Mouse (Mus musculus): Measurements from ENCODE around the gene Arl1.
"Not testable (repeated sequence)": the region's sequence is repeated elsewhere in the genome, so short reads cannot be mapped to it uniquely, and the experiment has no call there.

Arl1 gene

DNA sequence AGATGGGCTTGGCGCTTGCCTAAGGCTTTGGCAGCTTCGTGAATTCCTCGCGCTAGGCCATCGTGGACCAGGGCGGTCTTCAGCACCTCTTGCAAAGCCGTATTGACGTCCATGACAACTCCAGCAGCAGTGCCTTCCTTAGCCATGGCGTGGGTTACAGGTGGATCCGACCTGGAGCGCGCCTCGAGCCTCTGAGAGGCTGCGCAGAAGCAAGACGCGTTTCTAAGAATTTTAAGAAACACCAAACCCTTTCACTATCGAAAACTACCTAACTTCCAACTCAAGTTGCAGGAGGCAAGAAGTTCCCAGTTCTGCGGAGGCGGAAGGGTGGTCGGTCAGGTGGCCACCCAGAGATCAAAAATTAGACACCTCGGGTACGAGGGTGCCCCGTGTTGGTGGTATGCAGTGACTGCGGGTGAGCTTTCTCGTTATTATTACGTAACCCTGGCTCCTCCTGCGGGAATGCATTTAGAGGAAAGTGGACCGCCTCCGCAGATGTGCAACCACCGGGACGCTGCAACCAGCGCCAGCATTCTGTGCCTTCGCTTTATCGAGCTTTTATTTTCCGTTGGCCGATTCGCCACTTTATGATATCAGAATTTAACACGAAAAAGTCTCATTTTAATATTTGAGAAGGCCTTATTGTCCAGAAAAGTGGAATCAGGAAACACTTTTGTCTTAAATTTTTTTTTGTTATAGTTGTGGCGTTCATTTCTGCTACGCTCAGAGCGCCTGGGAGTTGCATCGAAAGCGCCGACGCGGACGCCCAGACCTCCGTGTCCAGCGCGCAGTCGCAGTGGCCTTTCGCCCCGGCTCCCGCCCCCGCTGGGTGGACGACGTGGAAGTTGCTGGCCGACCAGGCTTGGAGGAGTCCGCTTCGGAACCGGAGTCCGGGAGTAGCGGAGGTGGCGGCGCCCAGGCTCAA lies at the start of gene Arl1:
Gene Arl1 (plus strand): TSS at position 288 of the 925 bp plus-strand sequence.
- peak; percentile 94 to 96 for DNase-seq (ENCODE audit: low spot score in 2 of 2)

DNA sequence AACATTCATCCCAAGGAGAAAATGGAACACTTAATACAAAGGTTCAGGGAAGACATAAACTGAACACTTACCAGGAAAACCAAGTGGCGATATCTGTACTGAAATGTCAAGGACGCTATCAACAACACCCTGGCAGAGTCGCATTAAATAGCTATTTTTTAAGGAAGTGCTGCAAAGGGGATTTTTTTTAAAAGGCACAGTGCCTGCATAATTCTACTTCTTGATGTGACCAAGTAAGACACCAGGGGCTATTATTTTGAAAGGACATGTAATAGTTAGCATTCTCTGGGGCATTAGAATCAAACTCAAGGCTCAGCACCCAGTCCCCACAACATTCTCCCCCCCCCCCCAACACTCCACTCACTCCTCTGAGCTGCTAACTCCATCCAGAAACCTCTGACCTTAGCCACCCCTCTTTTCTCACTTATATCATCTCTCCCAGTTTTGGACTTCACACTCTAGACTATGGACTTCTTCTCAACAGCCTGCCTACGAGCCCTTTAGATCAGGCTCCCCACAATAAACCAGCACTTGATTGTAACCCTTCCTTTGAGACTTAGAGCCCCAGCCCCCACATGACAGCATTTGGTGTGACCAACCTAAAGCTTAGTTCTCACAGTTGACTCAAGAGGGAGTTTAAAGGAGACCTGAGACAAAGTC lies 47.6 kb upstream of the Arl1 start:
- no peak for DNase-seq (ENCODE audit: low spot score in 2 of 2)

GRCm38 (mm10) chr10:88684925-88685324 lies 45.7 kb upstream of the Arl1 start, which contains the start of gene Spic:
Gene Spic (minus strand): TSS chr10:88685015.
- DNase-seq (ENCODE audit: low spot score in 2 of 2) = no peak

DNA sequence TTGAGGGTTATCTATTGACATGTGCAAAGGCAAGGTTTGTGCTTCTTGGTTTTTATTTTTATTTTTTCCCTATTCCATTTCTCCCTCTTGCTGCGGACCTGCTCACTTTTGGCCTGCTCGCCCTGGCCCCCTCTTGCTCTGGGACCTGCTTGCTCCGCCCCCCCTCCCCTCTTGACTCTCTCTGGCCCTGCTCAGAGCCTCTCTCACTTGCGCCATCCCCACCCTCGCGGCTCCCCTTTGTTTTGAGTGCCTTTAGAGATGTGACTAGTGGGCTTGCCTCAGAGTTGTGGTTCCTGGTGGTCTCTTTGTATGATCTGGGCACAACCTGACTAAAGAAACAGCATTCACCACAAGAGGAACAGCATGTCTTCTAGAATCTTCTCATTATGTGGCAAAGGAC lies 29.7 kb upstream of the Arl1 start:
- no peak for DNase-seq (ENCODE audit: low spot score in 2 of 2)

GRCm38 (mm10) chr10:88708671-88709523 lies 21.8 kb upstream of the Arl1 start:
- peak; percentile 32 to 37 for DNase-seq (ENCODE audit: low spot score in 2 of 2)

DNA sequence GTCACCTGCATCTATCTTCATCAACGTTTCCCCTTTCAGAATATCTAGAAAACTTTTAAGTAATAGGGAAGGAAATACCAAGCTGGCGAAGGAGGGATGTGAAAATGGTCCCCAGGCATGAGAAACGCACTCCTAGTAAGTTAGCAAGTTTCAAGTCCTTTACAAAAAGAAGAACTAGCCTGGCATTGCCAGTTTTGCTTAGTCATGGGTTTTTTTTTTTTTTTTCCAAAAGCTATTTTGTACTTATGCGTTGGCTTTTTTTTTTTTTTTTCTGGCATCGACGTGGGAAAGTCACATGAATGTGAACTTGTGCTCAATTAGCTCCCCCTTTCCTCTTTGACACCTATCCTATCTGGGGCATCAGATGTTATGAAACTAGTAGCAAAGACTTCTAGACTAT lies 18.3 kb upstream of the Arl1 start:
- DNase-seq (ENCODE audit: low spot score in 2 of 2) = no peak

DNA sequence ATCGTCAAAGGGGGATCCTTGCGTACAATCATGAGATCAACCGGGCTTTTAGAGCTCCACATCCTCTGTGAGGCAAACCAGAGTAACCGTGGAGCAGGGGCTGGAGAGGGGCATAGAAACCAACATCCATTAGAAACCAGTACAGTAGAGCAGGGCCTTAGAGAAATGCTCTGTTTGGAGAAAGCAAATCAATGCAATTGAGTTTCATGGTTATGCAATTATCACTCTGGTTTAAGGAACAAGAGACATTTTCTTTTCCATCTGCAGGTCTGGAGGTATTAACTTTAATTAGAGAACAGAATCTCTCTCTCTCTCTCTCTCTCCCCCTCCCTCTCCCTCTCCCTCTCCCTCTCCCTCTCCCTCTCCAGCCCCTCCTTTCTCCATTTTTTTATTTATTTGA lies 15.9 kb upstream of the Arl1 start:
- DNase-seq (ENCODE audit: low spot score in 2 of 2) = no peak

GRCm38 (mm10) chr10:88715621-88716020 lies 15.0 kb upstream of the Arl1 start:
- no peak for DNase-seq (ENCODE audit: low spot score in 2 of 2)

DNA sequence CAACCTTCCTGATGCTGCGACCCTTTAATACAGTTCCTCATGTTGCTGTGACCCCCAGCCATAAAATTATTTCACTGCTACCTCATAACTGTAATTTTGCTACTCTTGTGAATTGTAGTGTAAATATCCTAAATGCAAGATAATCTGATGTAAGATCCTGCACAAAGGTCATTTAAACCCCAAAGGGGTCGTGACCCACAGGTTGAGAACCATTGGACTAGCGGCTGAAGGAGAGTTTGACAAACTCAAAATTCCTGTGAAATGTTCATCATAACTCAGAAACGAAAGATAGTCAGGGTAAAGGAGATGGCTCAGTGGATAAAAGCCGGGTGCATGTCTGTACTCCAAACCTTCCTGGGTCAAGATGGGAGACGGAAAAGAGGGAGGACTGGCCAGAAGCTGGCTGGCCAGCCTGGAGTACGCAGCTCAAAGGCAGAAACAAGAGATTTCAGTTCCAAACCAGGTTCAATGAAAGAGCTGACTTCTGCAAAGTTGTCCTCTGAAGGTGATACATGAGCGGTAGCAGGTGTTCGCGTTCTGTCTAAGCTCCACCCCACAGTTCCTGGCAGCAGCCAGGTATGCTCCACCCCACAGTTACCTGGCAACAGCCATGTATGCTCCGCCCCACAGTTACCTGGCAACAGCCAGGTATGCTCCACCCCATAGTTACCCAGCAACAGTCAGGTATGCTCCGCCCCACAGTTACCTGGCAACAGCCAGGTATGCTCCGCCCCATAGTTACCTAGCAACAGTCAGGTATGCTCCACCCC lies 13.5 kb upstream of the Arl1 start:
- no peak for DNase-seq (ENCODE audit: low spot score in 2 of 2)

DNA sequence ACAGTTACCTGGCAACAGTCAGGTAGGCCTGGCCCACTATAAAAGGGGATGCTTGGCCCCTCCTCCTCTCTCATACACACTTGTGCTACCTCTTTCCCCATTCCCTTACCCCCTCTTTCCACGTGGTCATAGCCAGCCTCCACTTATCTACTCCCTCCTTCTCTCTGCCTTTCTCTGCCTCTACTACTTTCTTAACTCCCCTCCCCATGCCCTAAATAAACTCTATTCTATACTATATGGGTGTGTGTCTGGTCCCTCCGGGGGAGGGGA lies 13.0 kb upstream of the Arl1 start:
- no peak for DNase-seq (ENCODE audit: low spot score in 2 of 2)

DNA sequence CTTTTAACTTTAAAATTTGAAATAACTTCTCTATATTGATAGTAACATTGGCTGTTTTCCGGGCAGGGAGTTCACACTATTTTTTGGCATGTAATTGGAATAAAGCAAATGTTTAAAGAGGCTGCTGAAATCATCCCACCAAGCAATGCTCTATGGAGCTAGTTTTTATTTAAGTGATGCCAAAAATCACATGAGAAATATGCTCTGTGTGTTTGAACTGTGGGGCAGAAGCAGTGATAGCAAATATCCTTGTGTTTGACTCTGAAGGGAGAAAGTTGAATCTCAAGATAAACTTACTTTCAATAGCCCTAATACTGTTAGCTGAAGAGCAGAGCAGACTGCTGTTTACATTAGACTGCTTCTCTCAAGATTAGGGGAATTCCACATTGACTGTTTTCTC lies 11.0 kb upstream of the Arl1 start:
- no peak for DNase-seq (ENCODE audit: low spot score in 2 of 2)

DNA sequence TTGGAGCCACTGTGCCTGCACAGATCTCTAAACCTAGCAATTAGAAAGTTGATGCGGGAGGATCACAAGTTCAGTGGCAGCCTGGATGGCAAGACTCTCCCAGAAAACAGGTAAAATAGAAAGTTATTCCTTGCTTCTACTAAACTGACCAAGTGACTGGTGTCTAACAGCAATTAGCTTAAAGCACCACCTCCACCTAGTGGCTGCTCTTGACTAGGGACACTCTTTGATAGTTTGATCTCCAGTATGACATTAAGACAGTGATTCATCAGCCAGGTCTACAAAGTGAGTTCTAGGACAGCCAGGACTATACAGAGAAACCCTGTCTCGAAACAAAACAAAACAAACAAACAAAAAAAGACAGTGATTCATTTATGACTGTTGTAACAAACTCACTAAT lies 5.3 kb upstream of the Arl1 start:
- DNase-seq (ENCODE audit: low spot score in 2 of 2) = no peak

GRCm38 (mm10) chr10:88727128-88727527 lies 3.5 kb upstream of the Arl1 start:
- DNase-seq (ENCODE audit: low spot score in 2 of 2) = peak; percentile 68 to 78

DNA sequence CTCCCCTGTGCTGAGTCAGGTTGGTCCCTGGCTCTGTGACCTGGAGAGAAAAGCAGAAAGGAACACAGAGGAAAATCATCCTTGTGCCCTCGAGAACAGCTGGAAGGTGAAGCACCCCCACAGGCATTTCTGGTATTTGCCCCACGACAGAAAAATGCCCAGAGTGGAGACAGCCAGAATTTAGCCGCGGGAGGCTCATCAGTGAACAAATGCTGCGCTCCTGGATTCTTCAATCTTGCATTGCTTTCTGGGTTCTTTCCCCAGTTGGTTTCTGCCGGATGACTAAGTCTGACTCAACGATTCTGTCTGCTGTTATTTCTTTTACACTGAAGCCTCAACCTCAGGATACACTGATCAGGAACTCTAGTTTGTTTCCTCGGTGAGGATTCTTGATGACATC lies 2.5 kb upstream of the Arl1 start:
- no peak for DNase-seq (ENCODE audit: low spot score in 2 of 2)

- DNase-seq (ENCODE audit: low spot score in 2 of 2) = peak in 1 of 2 experiments; percentile 46
Observed at GRCm38 (mm10) chr10:88731496-88732308, 1.0 kb downstream of the Arl1 start.

- no peak for DNase-seq (ENCODE audit: low spot score in 2 of 2)
Observed at GRCm38 (mm10) chr10:88732309-88732622, 1.6 kb downstream of the Arl1 start.

GRCm38 (mm10) chr10:88739074-88739473 lies 8.4 kb downstream of the Arl1 start:
- not testable (repeated sequence) for DNase-seq (ENCODE audit: low spot score in 2 of 2)

- no peak for DNase-seq (ENCODE audit: low spot score in 2 of 2)
Observed at GRCm38 (mm10) chr10:88739818-88740217, 9.2 kb downstream of the Arl1 start.

- no peak for DNase-seq (ENCODE audit: low spot score in 2 of 2)
Observed at GRCm38 (mm10) chr10:88740781-88741180, 10.1 kb downstream of the Arl1 start.

GRCm38 (mm10) chr10:88741426-88741825 lies 10.8 kb downstream of the Arl1 start:
- DNase-seq (ENCODE audit: low spot score in 2 of 2) = no peak
